Mouse (Mus musculus) frontal cortex, adult (tissue): ENCODE data around the gene Ccser1.
"Not testable (repeated sequence)": the region's sequence is repeated elsewhere in the genome, so short reads cannot be mapped to it uniquely, and the experiment has no call there.

ENCODE experiments used
- ATAC-seq: cut with Nextera tagmentation; 2 replicates; pipeline ENCODE4 v1.9.2; 2017; ENCODE audit warnings: mild to moderate bottlenecking, moderate library complexity, mixed read lengths; ENCODE audit not compliant: low TSS enrichment

Gene Ccser1

GRCm38 (mm10) chr6:62014374-62014773 is 834.2 kb downstream of the Ccser1 start:
- no peak for ATAC-seq

GRCm38 (mm10) chr6:62044454-62044853 is 864.3 kb downstream of the Ccser1 start:
- no peak for ATAC-seq

- not testable (repeated sequence) for ATAC-seq
Observed at GRCm38 (mm10) chr6:62045042-62045441, 864.9 kb downstream of the Ccser1 start.

- no peak for ATAC-seq
Observed at GRCm38 (mm10) chr6:62055276-62055675, 875.2 kb downstream of the Ccser1 start.

- ATAC-seq = peak; percentile 98
Observed at GRCm38 (mm10) chr6:62066363-62067023, 886.4 kb downstream of the Ccser1 start.

- no peak for ATAC-seq
Observed at GRCm38 (mm10) chr6:62067024-62067380, 886.9 kb downstream of the Ccser1 start.

- no peak for ATAC-seq
Observed at GRCm38 (mm10) chr6:62105464-62105863, 925.3 kb downstream of the Ccser1 start.

- no peak for ATAC-seq
Observed at GRCm38 (mm10) chr6:62132531-62132930, 952.4 kb downstream of the Ccser1 start.

- ATAC-seq = no peak
Observed at GRCm38 (mm10) chr6:62160320-62160719, 980.2 kb downstream of the Ccser1 start.

GRCm38 (mm10) chr6:62162596-62162995 is 982.5 kb downstream of the Ccser1 start:
- peak; percentile 83 for ATAC-seq

GRCm38 (mm10) chr6:62163826-62164225 is 983.7 kb downstream of the Ccser1 start:
- no peak for ATAC-seq

GRCm38 (mm10) chr6:62196496-62197188 is 1016.5 kb downstream of the Ccser1 start:
- peak; percentile 32 for ATAC-seq

GRCm38 (mm10) chr6:62198768-62199167 is 1018.6 kb downstream of the Ccser1 start:
- ATAC-seq = peak; percentile 87

- ATAC-seq = 0 out of 2 replicates have a peak, but pooled peaks have one; percentile 23
Observed at GRCm38 (mm10) chr6:62205013-62205412, 1024.9 kb downstream of the Ccser1 start.

- ATAC-seq = no peak
Observed at GRCm38 (mm10) chr6:62221856-62222255, 1041.7 kb downstream of the Ccser1 start.

- no peak for ATAC-seq
Observed at GRCm38 (mm10) chr6:62263899-62264298, 1083.8 kb downstream of the Ccser1 start.

- no peak for ATAC-seq
Observed at GRCm38 (mm10) chr6:62264525-62264924, 1084.4 kb downstream of the Ccser1 start.

- ATAC-seq = no peak
Observed at GRCm38 (mm10) chr6:62281256-62281655, 1101.1 kb downstream of the Ccser1 start.

GRCm38 (mm10) chr6:62301576-62302312 is 1121.6 kb downstream of the Ccser1 start:
- peak; percentile 90 for ATAC-seq

- no peak for ATAC-seq
Observed at GRCm38 (mm10) chr6:62318627-62319026, 1138.5 kb downstream of the Ccser1 start.

GRCm38 (mm10) chr6:62340319-62340718 is 1160.2 kb downstream of the Ccser1 start:
- no peak for ATAC-seq

- ATAC-seq = no peak
Observed at GRCm38 (mm10) chr6:62367802-62368201, 1187.7 kb downstream of the Ccser1 start.
